Mouse (Mus musculus) intestine, postnatal 0 days (tissue): ENCODE measurements around the gene Psma3. TPM values are rescaled to one million over a fixed set of nuclear protein-coding genes. Genes with fewer than 3 reads are reported as not detected.
"Not testable (repeated sequence)": the region's sequence is repeated elsewhere in the genome, so short reads cannot be mapped to it uniquely, and the experiment has no call there.

ENCODE experiments used
- ATAC-seq: fragments of 200-750 bp; cut with Nextera tagmentation; 2 replicates; pipeline ENCODE4 v1.8.0; 2017; ENCODE audit warnings: mild to moderate bottlenecking, moderate TSS enrichment, moderate library complexity
- H3K27ac ChIP-seq: fragments of 300-500 bp; sonication (generic); 2 replicates; pipeline ENCODE4 v1.5.1; 2014; ENCODE audit warnings: mild to moderate bottlenecking, low read depth, low read length, moderate library complexity
- H3K27me3 ChIP-seq: fragments of 300-500 bp; sonication (generic); replicated peaks from 2 replicates; pipeline ENCODE4 v1.6.1; 2014; ENCODE audit warnings: low read length, mixed read lengths; ENCODE audit not compliant: control insufficient read depth, insufficient read depth
- H3K36me3 ChIP-seq: fragments of 300-500 bp; sonication (generic); 2 replicates; pipeline ENCODE4 v1.6.1; 2014; ENCODE audit warnings: mild to moderate bottlenecking, moderate library complexity; ENCODE audit not compliant: control insufficient read depth, insufficient read depth
- H3K4me1 ChIP-seq: fragments of 300-500 bp; sonication (generic); replicated peaks from 2 replicates; pipeline ENCODE4 v1.6.1; 2014; ENCODE audit warnings: antibody characterized with exemption, low read length, mixed read lengths; ENCODE audit not compliant: control insufficient read depth, insufficient read depth
- H3K4me2 ChIP-seq: fragments of 300-500 bp; sonication (generic); replicated peaks from 2 replicates; pipeline ENCODE4 v1.6.1; 2014; ENCODE audit warnings: low read depth, mild to moderate bottlenecking, moderate library complexity
- H3K4me3 ChIP-seq: fragments of 300-500 bp; sonication (generic); 2 replicates; pipeline ENCODE4 v1.5.1; 2014; ENCODE audit warnings: low read depth, low read length
- H3K9ac ChIP-seq: fragments of 300-500 bp; sonication (generic); 2 replicates; pipeline ENCODE4 v1.6.1; 2014; ENCODE audit warnings: mild to moderate bottlenecking, low read depth, low read length
- H3K9me3 ChIP-seq: fragments of 300-500 bp; sonication (generic); 2 replicates; pipeline ENCODE4 v1.6.1; 2016; ENCODE audit warnings: mixed run types; ENCODE audit not compliant: control insufficient read depth
- CTCF ChIP-seq: sonication (generic); IDR thresholded peaks from 2 replicates; pipeline ENCODE4 v1.5.1; 2016; ENCODE audit warnings: low read depth, mild to moderate bottlenecking, control low read depth, antibody characterized with exemption, moderate library complexity
- WGBS: fragments of 180-500 bp; shearing (Covaris S2); extraction: QIAGEN DNeasy Blood & Tissue Kit; methylation state at CpG from one replicate; pipeline ENCODE4 v1.1.7; 2014; 5-methylcytosine and 5-hydroxymethylcytosine counted together
- polyA plus RNA-seq: library from polyadenylated mRNA; unstranded; fragments of >200 nt; fragmentation: Nextera tagmentation; extraction: Ambion mirVana; gene quantifications from 2 replicates; pipeline ENCODE4 v1.2.1, GENCODE M21; 2015

The Psma3 gene
- polyA plus RNA-seq, 1 experiment from 2014 or later: 387 TPM

GRCm38 (mm10) chr12:71017827-71018226, 43.4 kb downstream of the Psma3 start:
- no peak overlapping the region for H3K27ac ChIP-seq
- H3K4me2 ChIP-seq: peak overlapping the region; percentile 79; the same call in 1 of the 2 replicates
- no peak for TF ChIP-seq CTCF
- H3K4me1 ChIP-seq: no peaks in the 10 kb centered on the region
- H3K4me3 ChIP-seq: no peak overlapping the region; the same call in 1 of the 2 replicates
- H3K9ac ChIP-seq: no peak overlapping the region
- H3K9me3 ChIP-seq: no peaks in the 10 kb centered on the region
- H3K36me3 ChIP-seq: peaks cover 26% of the 10 kb centered on the region
- no peaks in the 10 kb centered on the region for H3K27me3 ChIP-seq
- whole genome bisulfite sequencing: 63% methylated on average over 10 of the region's 10 CpGs
- ATAC-seq: no peak

- WGBS: 86% methylated on average over 8 of the region's 8 CpGs
- Histone ChIP-seq H3K27me3 (no peaks in the 10 kb centered on the region), H3K27ac (no peak overlapping the region), H3K36me3 (peaks cover 40% of the 10 kb centered on the region), H3K4me1 (no peaks in the 10 kb centered on the region), H3K4me2 (no peak overlapping the region), H3K9ac (no peak overlapping the region), H3K4me3 (no peak overlapping the region), H3K9me3 (no peaks in the 10 kb centered on the region)
- TF ChIP-seq CTCF: no peak
- ATAC-seq: no peak
Measured at GRCm38 (mm10) chr12:71019211-71019610, 44.8 kb downstream of the Psma3 start.

GRCm38 (mm10) chr12:71024411-71024810, 50.0 kb downstream of the Psma3 start:
- Histone ChIP-seq H3K4me3 (no peak overlapping the region), H3K9ac (no peak overlapping the region), H3K27ac (no peak overlapping the region), H3K4me1 (no peaks in the 10 kb centered on the region), H3K9me3 (no peaks in the 10 kb centered on the region), H3K4me2 (no peak overlapping the region), H3K27me3 (no peaks in the 10 kb centered on the region), H3K36me3 (peaks cover 75% of the 10 kb centered on the region)
- 91% methylated on average over 10 of the region's 10 CpGs for WGBS
- no peak for TF ChIP-seq CTCF
- no peak for ATAC-seq

- not testable (repeated sequence) for H3K27ac ChIP-seq, ATAC-seq, H3K9me3 ChIP-seq, H3K27me3 ChIP-seq, H3K4me2 ChIP-seq, H3K9ac ChIP-seq, H3K4me1 ChIP-seq, H3K4me3 ChIP-seq
- peaks cover 67% of the 10 kb centered on the region for H3K36me3 ChIP-seq
- 90% methylated on average over 8 of the region's 8 CpGs for WGBS
Measured at GRCm38 (mm10) chr12:71028265-71028664, 53.8 kb downstream of the Psma3 start.

GRCm38 (mm10) chr12:71030260-71030659, 55.8 kb downstream of the Psma3 start:
- H3K4me1 ChIP-seq: no peaks in the 10 kb centered on the region
- H3K4me3 ChIP-seq: no peak overlapping the region
- H3K36me3 ChIP-seq: peaks cover 59% of the 10 kb centered on the region
- no peak overlapping the region for H3K9ac ChIP-seq
- 64% methylated on average over 8 of the region's 8 CpGs for WGBS
- H3K27ac ChIP-seq: no peak overlapping the region
- no peaks in the 10 kb centered on the region for H3K27me3 ChIP-seq
- no peak for TF ChIP-seq CTCF
- no peaks in the 10 kb centered on the region for H3K9me3 ChIP-seq
- H3K4me2 ChIP-seq: no peak overlapping the region
- ATAC-seq: peak; percentile 33; the same call in 1 of the 2 replicates

- no peak overlapping the region for H3K4me3 ChIP-seq
- H3K9ac ChIP-seq: no peak overlapping the region
- H3K27ac ChIP-seq: no peak overlapping the region
- 95% methylated on average over 5 of the region's 5 CpGs for WGBS
- no peaks in the 10 kb centered on the region for H3K27me3 ChIP-seq
- H3K36me3 ChIP-seq: peaks cover 54% of the 10 kb centered on the region
- no peak overlapping the region for H3K4me2 ChIP-seq
- H3K9me3 ChIP-seq: no peaks in the 10 kb centered on the region
- no peaks in the 10 kb centered on the region for H3K4me1 ChIP-seq
- ATAC-seq: no peak
- TF ChIP-seq CTCF: no peak
Measured at GRCm38 (mm10) chr12:71030722-71031121, 56.3 kb downstream of the Psma3 start.

GRCm38 (mm10) chr12:71035826-71036225, 61.4 kb downstream of the Psma3 start:
- no peak for TF ChIP-seq CTCF
- peaks cover 49% of the 10 kb centered on the region for H3K36me3 ChIP-seq
- WGBS: 96% methylated on average over 4 of the region's 4 CpGs

More at GRCm38 (mm10) chr12:71035826-71036225, 61.4 kb downstream of the Psma3 start:
- Histone ChIP-seq H3K27me3 (no peaks in the 10 kb centered on the region), H3K4me3 (no peak overlapping the region), H3K4me1 (no peaks in the 10 kb centered on the region), H3K9me3 (no peaks in the 10 kb centered on the region), H3K4me2 (no peak overlapping the region), H3K27ac (no peak overlapping the region), H3K9ac (no peak overlapping the region)
- no peak for ATAC-seq
